Mouse (Mus musculus) cortical plate, adult 2 months (tissue): ENCODE measurements around the gene Hoxc11.

Experiments
- CTCF ChIP-seq: fragments of 200-500 bp; IDR thresholded peaks from 2 replicates; pipeline ENCODE4 v1.5.1; 2011; ENCODE audit warnings: mild to moderate bottlenecking, control low read depth, low read length; ENCODE audit not compliant: insufficient read depth; ENCODE audit errors: extremely low read depth
- POLR2A ChIP-seq: fragments of 200-500 bp; IDR thresholded peaks from 2 replicates; pipeline ENCODE4 v1.6.1; 2011; ENCODE audit warnings: mild to moderate bottlenecking, low read length, control low read depth; ENCODE audit not compliant: insufficient read depth; ENCODE audit errors: extremely low read depth

DNA sequence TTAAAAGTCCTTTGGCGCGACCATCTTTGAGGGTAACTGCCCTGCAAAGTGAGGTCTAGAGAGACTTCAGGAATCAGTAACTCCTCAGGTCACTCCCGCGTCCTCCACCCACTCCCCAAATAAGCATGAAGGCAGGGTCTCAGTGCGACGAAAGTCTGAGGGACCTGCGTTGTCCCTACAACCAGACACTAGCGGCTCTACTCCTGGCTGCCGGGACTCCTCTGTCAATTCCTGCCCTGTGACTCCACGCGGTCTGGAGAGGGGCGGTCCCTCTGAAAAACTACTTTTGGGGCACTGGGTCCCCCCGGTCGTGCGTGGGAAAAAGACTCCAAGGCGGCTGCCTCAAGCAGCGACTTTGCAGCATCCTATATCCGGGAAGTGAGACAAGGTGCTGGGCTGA, 44.2 kb upstream of the Hoxc11 start:
- TF ChIP-seq POLR2A (no peak), CTCF (no peak)
